Mouse (Mus musculus) heart, embryonic 10.5 days (tissue): ENCODE data around the gene Npcd. TPM values are rescaled to one million over a fixed set of nuclear protein-coding genes. Genes with fewer than 3 reads are reported as not detected.

ENCODE experiments used
- DNase-seq: peaks from one replicate; pipeline ENCODE4 v3.0.0-alpha.2; 2017; ENCODE audit warnings: low spot score
- H3K27ac ChIP-seq: fragments of 300-500 bp; sonication (generic); 2 replicates; pipeline ENCODE4 v1.5.1; 2016; ENCODE audit warnings: mild to moderate bottlenecking
- H3K27me3 ChIP-seq: fragments of 300-500 bp; sonication (generic); 2 replicates; pipeline ENCODE4 v1.6.1; 2016; ENCODE audit warnings: mild to moderate bottlenecking; ENCODE audit not compliant: poor library complexity, insufficient read depth, severe bottlenecking
- H3K36me3 ChIP-seq: fragments of 300-500 bp; sonication (generic); 2 replicates; pipeline ENCODE4 v1.6.1; 2016; ENCODE audit warnings: mild to moderate bottlenecking, moderate library complexity
- H3K4me1 ChIP-seq: fragments of 300-500 bp; sonication (generic); 2 replicates; pipeline ENCODE4 v1.6.1; 2016; ENCODE audit warnings: mild to moderate bottlenecking
- H3K4me3 ChIP-seq: fragments of 300-500 bp; sonication (generic); 2 replicates; pipeline ENCODE4 v1.5.1; 2016; ENCODE audit warnings: mild to moderate bottlenecking, moderate library complexity
- H3K9me3 ChIP-seq: fragments of 300-500 bp; sonication (generic); 2 replicates; pipeline ENCODE4 v1.6.1; 2016; ENCODE audit warnings: mild to moderate bottlenecking, moderate library complexity
- WGBS: fragments of 180-500 bp; shearing (Covaris S2); methylation state at CpG from one replicate; pipeline ENCODE4 v1.1.7; 2016; 5-methylcytosine and 5-hydroxymethylcytosine counted together
- polyA plus RNA-seq: library from polyadenylated mRNA; unstranded; fragments of >200 nt; fragmentation: Nextera tagmentation; extraction: Ambion mirVana; gene quantifications from 2 replicates; pipeline ENCODE4 v1.2.1, GENCODE M21; 2016

Npcd gene
- polyA plus RNA-seq, 1 experiment from 2014 or later = not detected

GRCm38 (mm10) chr15:79850143-79850542, 16.1 kb upstream of the Npcd start:
- H3K36me3 ChIP-seq = no peaks in the 10 kb centered on the region
- peaks cover 13% of the 10 kb centered on the region for H3K4me1 ChIP-seq
- no peaks in the 10 kb centered on the region for H3K9me3 ChIP-seq
- peaks cover 15% of the 10 kb centered on the region; the same call in 1 of the 2 replicates for H3K27me3 ChIP-seq
- 89% methylated on average over 2 of the region's 2 CpGs for WGBS
- DNase-seq = no peak
- H3K27ac ChIP-seq = no peak overlapping the region
- no peak overlapping the region for H3K4me3 ChIP-seq

- no peaks in the 10 kb centered on the region for H3K36me3 ChIP-seq
- no peak for DNase-seq
- no peaks in the 10 kb centered on the region for H3K9me3 ChIP-seq
- H3K4me3 ChIP-seq = no peak overlapping the region
- whole genome bisulfite sequencing = 21% methylated on average over 5 of the region's 5 CpGs
- no peak overlapping the region for H3K27ac ChIP-seq
- peaks cover 15% of the 10 kb centered on the region; the same call in 1 of the 2 replicates for H3K27me3 ChIP-seq
- peaks cover 13% of the 10 kb centered on the region for H3K4me1 ChIP-seq
Observed at GRCm38 (mm10) chr15:79847100-79847499, 13.1 kb upstream of the Npcd start.

GRCm38 (mm10) chr15:79845986-79846385, 11.9 kb upstream of the Npcd start:
- DNase-seq = no peak
- no peak overlapping the region for H3K4me3 ChIP-seq
- WGBS = 66% methylated on average over 4 of the region's 4 CpGs

GRCm38 (mm10) chr15:79842985-79843384, 8.9 kb upstream of the Npcd start:
- Histone ChIP-seq H3K9me3 (no peaks in the 10 kb centered on the region), H3K27ac (no peak overlapping the region), H3K27me3 (peaks cover 22% of the 10 kb centered on the region), H3K4me1 (peaks cover 12% of the 10 kb centered on the region), H3K36me3 (no peaks in the 10 kb centered on the region), H3K4me3 (no peak overlapping the region)
- no peak for DNase-seq
- WGBS = 79% methylated on average over 3 of the region's 3 CpGs

More at GRCm38 (mm10) chr15:79845986-79846385, 11.9 kb upstream of the Npcd start:
- Histone ChIP-seq H3K27me3 (peaks cover 21% of the 10 kb centered on the region; the same call in 1 of the 2 replicates), H3K4me1 (peaks cover 13% of the 10 kb centered on the region), H3K36me3 (no peaks in the 10 kb centered on the region), H3K27ac (no peak overlapping the region), H3K9me3 (no peaks in the 10 kb centered on the region)

- DNase-seq = peak; percentile 65
- Histone ChIP-seq H3K36me3 (no peaks in the 10 kb centered on the region), H3K9me3 (no peaks in the 10 kb centered on the region), H3K4me3 (no peak overlapping the region), H3K27me3 (peaks cover 18% of the 10 kb centered on the region), H3K27ac (no peak overlapping the region), H3K4me1 (no peaks in the 10 kb centered on the region)
- WGBS = 64% methylated on average over 2 of the region's 2 CpGs
Observed at GRCm38 (mm10) chr15:79840281-79840680, 6.2 kb upstream of the Npcd start.

GRCm38 (mm10) chr15:79834881-79835260, 834 bp upstream of the Npcd start:
- DNase-seq = no peak
- Histone ChIP-seq H3K4me1 (peaks cover 24% of the 10 kb centered on the region), H3K27me3 (peaks cover 5% of the 10 kb centered on the region; the same call in 1 of the 2 replicates), H3K4me3 (peak overlapping the region; percentile 74), H3K36me3 (peaks cover 6% of the 10 kb centered on the region; the same call in 1 of the 2 replicates), H3K9me3 (no peaks in the 10 kb centered on the region), H3K27ac (peak overlapping the region; percentile 95; the same call in 1 of the 2 replicates)
- WGBS = 64% methylated on average over 9 of the region's 9 CpGs

GRCm38 (mm10) chr15:79833251-79834050, 586 bp downstream of the Npcd start:
- peak overlapping the region; percentile 95 for H3K27ac ChIP-seq
- H3K9me3 ChIP-seq = no peaks in the 10 kb centered on the region
- DNase-seq = peak; percentile 80
- H3K4me1 ChIP-seq = peaks cover 31% of the 10 kb centered on the region
- peak overlapping the region; percentile 74 for H3K4me3 ChIP-seq
- H3K36me3 ChIP-seq = peaks cover 9% of the 10 kb centered on the region
- no peaks in the 10 kb centered on the region for H3K27me3 ChIP-seq
- under 1% methylated on average over 40 of the region's 41 CpGs for WGBS

GRCm38 (mm10) chr15:79832064-79832900, 1.8 kb downstream of the Npcd start:
- Histone ChIP-seq H3K27ac (0 out of 2 replicates have a peak overlapping the region, but pooled peaks have one; percentile 4), H3K4me3 (peak overlapping the region; percentile 74), H3K4me1 (peaks cover 37% of the 10 kb centered on the region), H3K27me3 (0 out of 2 replicates have a peak, but pooled peaks cover 2% of the 10 kb centered on the region), H3K9me3 (no peaks in the 10 kb centered on the region), H3K36me3 (peaks cover 21% of the 10 kb centered on the region)
- 24% methylated on average over 18 of the region's 18 CpGs for WGBS
- DNase-seq = peak; percentile 89

- 0 out of 2 replicates have a peak, but pooled peaks cover 4% of the 10 kb centered on the region for H3K27me3 ChIP-seq
- WGBS = 13% methylated on average over 4 of the region's 4 CpGs
- no peak overlapping the region for H3K27ac ChIP-seq
- peaks cover 48% of the 10 kb centered on the region for H3K4me1 ChIP-seq
- H3K36me3 ChIP-seq = peaks cover 32% of the 10 kb centered on the region
- peak; percentile 87 for DNase-seq
- H3K9me3 ChIP-seq = no peaks in the 10 kb centered on the region
- no peak overlapping the region for H3K4me3 ChIP-seq
Observed at GRCm38 (mm10) chr15:79830388-79830787, 3.6 kb downstream of the Npcd start.

GRCm38 (mm10) chr15:79829431-79829830, 4.6 kb downstream of the Npcd start:
- Histone ChIP-seq H3K27ac (no peak overlapping the region), H3K4me1 (peaks cover 49% of the 10 kb centered on the region), H3K9me3 (no peaks in the 10 kb centered on the region), H3K27me3 (0 out of 2 replicates have a peak, but pooled peaks cover 4% of the 10 kb centered on the region), H3K4me3 (no peak overlapping the region), H3K36me3 (peaks cover 33% of the 10 kb centered on the region)
- no peak for DNase-seq
- WGBS = 78% methylated on average over 5 of the region's 5 CpGs

GRCm38 (mm10) chr15:79828366-79829035, 5.5 kb downstream of the Npcd start:
- peaks cover 47% of the 10 kb centered on the region for H3K4me1 ChIP-seq
- 40% methylated on average over 46 of the region's 46 CpGs for WGBS
- peaks cover 33% of the 10 kb centered on the region for H3K36me3 ChIP-seq

GRCm38 (mm10) chr15:79827778-79828210, 6.2 kb downstream of the Npcd start:
- WGBS = 85% methylated on average over 11 of the region's 11 CpGs
- Histone ChIP-seq H3K27ac (no peak overlapping the region), H3K36me3 (peaks cover 40% of the 10 kb centered on the region), H3K27me3 (0 out of 2 replicates have a peak, but pooled peaks cover 4% of the 10 kb centered on the region), H3K4me3 (no peak overlapping the region), H3K9me3 (no peaks in the 10 kb centered on the region), H3K4me1 (peaks cover 47% of the 10 kb centered on the region)
- no peak for DNase-seq

More at GRCm38 (mm10) chr15:79828366-79829035, 5.5 kb downstream of the Npcd start:
- DNase-seq = no peak
- no peak overlapping the region for H3K27ac ChIP-seq
- no peaks in the 10 kb centered on the region for H3K9me3 ChIP-seq
- 0 out of 2 replicates have a peak, but pooled peaks cover 4% of the 10 kb centered on the region for H3K27me3 ChIP-seq
- peak overlapping the region; percentile 46 for H3K4me3 ChIP-seq
